Mouse (Mus musculus) heart, postnatal 4 days (tissue): ENCODE measurements around the gene Slc25a18. TPM values are rescaled to one million over a fixed set of nuclear protein-coding genes. Genes with fewer than 3 reads are reported as not detected.
"Not testable (repeated sequence)": the region's sequence is repeated elsewhere in the genome, so short reads cannot be mapped to it uniquely, and the experiment has no call there.

Experiments used
- DNase-seq: peaks from one replicate; pipeline ENCODE4 v3.0.0; 2021
- total RNA-seq, 2 experiments: library from RNA; stranded (reverse); gene quantifications; 2 replicates each; pipeline ENCODE4 v1.2.3; 2021

Slc25a18 gene
- total RNA-seq, 2 experiments from 2014 or later, result 0.14 to 0.36 TPM

DNA sequence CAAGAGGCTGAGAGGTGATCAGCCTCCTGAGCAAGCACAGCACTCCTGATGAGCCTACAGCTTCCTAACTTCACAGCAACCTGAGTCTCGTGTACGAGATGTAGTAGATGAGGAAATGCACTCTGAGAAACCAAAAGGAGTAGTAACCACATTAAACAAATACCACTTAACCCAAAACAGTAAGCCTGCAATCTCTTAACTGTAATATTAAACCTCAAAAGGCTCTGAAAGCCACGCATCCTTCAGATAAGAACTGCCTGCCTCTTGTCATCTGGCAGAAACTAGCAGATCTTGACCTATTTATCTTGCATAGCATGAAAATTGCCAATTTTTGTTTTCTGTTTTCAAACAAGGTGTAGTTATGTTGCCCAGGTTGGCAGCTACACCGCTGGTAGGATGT, 25.5 kb downstream of the Slc25a18 start:
- DNase-seq, result no peak

DNA sequence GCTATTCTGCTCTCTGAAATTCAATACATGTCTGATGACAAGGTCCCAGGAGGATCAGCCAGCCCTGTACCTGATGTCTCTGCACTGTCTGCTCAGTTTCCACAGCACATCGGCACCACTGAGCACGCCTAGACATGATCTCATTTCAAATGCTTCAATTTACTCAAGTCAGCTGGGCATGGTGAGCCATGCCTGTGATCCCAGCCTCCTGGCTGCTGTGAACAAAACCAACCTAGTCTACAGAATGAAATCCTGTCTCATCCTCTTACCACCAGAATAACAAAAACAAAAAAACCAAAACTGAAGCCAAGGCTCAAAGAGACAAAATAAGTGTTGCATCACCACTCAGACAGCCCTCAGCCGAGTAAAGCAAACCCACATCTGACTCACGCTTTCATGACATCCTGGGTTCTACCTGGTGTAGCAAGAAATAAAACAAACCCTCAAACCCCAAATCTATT, 26.2 kb downstream of the Slc25a18 start:
- DNase-seq, result no peak

DNA sequence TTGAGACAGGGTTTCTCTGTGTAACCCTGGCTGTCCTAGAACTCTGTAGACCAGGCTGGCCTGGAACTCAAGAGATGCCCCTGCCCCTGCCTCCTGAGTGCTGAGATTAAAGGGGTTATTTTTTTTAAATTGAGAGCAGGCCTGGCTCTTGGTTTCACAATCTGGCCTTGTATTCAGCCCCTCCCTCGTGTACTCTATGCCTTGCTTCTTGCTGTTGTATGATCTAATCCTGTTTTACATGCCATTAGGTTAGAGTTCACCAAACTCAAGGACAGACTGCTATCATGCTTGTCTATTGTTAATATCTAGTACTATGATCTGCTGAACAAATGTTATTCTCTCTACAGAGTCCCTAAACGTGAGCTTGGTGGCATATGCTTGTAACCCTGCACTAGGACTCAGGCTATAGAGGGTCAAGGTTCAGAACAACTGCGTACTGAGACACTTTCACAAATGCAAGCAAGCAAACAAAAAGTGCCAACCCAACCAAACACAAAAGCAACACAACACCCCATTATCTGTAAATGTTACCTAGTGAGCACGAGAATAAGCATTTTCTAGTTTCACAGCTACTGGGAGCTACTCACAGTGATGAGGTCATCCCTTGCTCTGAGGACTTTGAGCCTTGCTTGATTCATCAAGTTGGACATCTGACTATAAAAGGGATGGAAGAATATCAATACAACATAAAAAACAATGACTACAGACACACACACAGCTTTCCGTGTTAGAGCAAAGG, 33.8 kb downstream of the Slc25a18 start:
- DNase-seq, result no peak

DNA sequence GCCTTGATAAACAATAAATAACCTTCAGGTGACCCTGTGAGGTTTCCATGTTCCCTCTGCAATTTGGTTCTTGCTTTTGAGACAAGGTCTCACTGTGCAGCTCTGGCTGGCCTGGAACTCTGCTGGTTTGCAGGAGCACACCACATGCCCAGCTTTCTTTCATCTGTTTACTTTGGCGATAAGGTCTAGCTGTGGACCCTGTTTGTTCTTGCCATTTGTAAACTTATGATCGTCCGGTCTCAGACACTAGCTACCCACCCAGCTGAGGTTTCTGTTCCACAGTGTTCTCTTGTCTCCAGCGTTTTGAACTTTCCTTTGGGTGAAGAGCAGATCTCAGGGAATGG, 34.3 kb downstream of the Slc25a18 start:
- DNase-seq, result no peak

DNA sequence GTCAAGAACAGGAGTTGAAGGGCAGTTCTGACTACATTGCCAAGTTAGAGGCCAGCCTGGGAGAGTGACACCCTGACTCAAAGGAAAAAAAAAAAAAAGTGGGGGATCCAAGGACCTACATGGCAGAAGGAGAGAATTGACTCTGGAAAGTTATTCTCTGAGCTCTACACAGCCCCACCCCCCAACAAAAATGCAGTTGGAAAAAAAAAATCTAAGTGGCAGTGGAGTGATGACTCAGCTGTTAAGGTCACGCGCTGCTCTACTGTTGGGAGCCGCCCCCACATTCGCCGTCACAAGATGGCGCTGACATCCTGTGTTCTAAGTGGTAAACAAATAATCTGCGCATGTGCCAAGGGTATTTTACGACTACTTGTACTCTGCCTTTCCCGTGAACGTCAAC, 38.6 kb downstream of the Slc25a18 start:
- not testable (repeated sequence) for DNase-seq

DNA sequence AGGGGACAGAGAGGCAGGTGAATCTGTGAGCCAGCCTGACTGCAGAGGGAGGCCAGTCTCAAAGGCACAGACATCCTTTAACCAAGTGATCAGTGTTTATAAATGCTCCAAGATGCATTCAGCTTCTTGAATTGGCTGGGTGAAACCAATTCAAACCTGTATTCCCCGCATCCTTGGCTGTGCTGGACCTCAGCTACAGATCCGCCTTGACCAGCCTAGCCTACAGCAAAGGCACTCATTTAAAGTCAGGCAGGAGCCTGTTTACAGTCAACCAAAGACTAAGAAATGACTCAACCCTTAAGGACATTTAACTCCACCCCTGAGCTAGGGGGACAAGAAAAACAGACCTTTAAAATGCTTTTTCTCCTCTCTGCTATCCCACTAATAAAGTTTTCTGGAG, 45.9 kb downstream of the Slc25a18 start:
- DNase-seq, result no peak

DNA sequence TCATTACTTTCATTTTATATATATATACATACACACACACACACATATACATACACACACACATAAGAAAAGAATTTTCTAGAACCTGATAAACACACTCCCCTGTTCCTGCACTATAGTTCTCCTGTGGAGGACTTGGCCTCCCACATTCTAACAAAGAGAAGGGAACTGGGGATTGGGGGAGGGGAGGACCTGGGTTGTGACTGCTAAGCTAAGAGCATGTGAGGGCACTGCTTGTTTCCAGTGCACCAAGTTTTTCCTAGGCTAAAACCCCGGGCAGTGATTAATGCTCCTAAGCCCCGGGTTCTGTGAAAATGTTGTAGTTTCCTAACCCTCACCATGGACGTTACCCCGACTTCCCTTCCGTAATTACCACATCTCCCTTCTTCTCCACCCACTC, 46.8 kb downstream of the Slc25a18 start:
- DNase-seq, result no peak

DNA sequence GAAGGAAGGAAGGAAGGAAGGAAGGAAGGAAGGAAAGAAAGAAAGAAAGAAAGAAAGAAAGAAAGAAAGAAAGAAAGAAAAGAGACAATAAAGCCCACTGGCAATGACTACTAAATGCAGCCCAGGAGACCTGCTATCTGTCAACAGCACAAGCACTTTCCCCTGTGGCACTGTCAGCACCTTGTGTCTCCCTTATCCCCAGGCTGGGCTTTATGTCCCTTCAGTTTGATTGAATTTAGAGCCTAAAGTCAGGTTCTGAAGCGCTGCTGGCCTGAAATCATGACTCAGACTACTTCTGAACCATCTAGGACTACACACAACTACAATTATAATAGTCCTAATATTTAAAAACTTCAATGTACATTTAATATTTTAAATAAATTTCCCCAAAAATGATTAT, 47.6 kb downstream of the Slc25a18 start:
- no peak for DNase-seq

DNA sequence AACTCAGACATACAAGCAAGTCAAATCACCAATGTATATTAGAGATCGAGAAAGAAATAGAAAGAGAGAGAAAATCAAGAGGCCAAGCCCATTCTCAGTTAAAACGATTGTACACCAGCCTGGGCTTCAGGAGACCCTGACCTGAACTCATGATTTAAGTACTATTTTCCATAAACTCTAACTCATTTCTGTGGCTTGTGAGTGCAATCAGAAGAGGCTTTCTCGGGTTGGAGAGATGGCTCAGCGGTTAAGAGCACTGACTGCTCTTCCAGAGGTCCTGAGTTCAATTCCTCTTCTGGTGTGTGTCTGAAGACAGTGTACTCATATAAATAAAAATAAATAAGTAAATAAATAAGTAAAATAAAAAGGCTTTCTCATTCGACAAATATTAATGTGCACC, 48.3 kb downstream of the Slc25a18 start:
- DNase-seq, result no peak

DNA sequence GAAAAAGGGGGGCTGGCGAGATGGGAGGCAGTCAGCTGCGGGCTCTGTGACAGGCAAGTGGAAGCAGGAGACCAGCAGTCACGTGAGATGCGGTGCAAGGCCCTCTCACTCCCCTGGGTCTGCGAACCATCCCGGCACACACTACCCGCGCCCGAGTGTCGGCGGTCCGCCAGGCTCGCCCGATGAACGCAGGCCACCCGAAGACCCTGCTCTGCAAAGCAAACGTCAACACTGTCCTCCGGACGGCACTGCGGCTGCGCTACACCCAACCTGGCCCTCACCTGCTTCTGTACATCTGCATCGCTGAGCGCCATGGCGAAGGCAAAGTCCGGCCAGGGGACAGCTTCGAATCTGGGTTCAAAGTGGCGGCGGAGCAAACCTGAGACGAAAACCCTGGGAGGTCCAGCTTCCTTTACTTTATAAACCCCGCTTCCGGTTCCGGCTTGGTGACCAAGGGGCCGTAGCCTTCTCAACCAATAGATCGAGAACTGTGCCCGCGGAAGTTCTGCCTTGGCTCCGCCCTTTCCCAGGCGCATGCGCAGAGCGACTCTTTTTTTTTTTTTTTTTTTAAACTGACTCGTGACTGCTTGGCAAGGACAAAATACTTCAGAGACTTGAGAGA, 49.0 kb downstream of the Slc25a18 start, which contains the start of gene Atp6v1e1:
Gene Atp6v1e1, minus strand, starts transcription at position 487 of the 622 bp plus-strand sequence.
- DNase-seq, result peak; percentile 94

DNA sequence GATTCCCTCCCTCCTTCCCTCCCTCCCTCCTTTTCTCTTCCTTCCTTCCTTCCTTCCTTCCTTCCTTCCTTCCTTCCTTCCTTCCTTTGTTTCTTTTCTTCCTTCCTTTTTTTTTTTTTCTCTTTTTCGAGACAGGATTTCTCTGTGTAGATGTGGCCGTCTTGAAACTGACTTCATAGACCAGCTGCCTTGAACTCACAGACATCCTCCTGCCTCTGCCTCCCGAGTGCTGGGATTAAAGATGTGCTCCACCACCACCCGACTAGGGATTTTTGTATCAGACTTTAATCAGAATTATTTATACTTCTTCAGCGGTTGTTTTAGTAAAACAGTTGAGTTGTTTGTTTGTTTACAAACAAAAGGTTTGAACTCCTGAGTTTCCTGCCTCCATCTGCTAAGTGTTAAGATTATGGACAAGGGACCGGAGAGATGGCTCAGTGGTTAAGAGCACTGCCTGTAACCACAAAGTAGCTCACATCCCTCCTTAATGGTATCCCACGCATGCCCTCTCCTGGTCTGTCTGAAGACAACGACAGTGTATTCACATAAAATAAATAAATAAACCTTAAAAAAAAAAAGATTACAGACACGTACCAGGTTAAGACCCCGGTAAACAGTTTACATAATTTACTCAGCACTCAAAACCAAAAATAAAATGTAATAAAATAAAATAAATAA, 49.7 kb downstream of the Slc25a18 start:
- no peak for DNase-seq

DNA sequence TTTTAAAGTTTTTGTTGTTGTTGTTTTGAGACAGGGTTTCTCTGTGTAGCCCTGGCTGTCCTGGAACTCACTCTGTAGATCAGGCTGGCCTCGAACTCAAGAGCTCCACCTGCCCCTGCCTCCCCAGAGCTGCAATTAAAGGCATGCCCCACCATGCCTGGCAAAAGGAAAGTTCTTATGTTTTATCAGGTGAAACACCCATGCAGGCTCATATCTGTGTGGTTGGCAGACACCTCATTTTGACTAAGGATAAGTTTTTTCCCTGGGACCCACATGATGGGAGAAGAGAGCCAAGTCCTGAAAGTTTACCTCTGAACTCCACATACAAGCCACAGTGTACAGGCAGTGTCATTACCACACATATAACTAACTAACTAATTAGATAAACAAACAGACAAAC, 56.7 kb downstream of the Slc25a18 start:
- no peak for DNase-seq

DNA sequence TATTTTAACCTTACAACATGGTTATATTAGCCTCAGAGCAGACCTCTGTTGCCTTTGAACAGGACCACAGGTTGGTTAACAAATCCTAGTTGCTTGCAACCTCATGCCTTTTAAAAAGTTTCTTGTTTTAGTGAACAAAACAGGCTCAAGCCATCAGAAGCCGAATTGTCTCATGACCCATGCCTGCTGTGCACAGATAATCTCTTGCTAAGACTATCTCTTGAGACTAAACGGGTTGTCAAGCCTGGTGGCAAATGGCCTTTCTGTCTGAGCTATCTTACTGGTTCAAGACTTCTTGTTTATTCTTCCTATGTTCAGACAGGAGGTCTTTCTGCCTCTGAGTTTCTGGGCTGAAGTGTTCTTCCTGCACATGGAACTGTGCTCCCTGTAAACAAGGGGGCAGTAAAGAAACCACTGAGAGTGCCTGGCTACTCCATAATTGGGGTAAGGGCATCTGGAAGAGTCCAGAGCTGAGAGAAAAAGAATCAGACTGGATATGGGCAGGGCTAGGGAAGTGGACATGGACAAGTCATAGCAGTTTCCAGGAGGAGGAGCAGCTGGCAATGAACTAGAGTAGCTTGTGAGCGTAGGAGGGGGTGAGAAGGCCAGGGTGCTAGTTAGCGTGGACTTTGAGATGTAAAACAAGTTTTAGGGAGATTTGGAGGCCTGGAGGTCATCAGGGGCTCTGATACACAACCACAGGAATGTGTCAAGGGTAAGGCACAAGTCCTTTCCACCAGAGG, 57.7 kb downstream of the Slc25a18 start:
- no peak for DNase-seq

DNA sequence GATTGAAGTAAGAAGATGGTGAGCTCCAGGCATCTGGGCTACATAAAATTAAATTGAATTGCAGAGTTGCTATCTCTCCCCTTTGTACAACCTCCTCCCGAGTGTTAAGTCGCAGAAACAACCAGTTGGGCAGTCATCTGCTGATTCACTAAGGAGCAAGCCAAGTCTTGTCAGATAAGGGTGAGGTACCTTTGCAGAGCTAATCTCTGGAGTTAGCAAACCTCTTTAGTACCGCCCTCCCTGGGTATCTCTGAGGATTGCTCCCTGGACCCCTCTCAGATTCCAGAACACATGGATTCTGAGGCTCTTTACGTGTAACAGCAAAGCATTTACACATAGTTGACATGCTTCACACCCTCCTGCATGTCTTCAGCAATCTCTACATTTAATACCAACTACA, 58.7 kb downstream of the Slc25a18 start:
- no peak for DNase-seq

DNA sequence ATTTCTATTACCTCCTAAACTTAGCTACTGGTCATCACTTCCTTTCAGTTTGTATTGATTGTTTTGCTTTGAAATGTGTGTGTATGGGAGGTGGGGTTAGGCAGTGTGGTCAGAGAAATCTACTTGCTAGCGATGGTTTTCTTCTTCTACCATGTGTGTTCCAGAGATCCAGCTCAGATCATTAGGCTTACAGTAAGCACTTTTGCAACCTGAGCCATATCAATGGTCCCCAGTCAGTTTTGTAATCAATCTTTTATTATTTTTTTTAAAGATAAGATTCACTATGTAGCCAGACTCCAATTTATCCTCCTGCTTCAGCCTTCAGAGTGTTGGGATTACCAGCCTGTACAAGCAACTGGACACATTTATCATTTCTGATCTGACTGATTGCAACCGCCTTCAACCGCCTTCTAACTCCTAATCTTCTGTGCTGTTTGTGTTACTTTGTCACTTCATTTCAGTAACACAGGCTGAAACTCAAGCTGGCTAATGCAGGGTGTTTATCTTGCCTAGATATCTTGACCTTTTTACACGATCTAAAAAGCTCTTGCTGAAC, 61.5 kb downstream of the Slc25a18 start:
- no peak for DNase-seq

DNA sequence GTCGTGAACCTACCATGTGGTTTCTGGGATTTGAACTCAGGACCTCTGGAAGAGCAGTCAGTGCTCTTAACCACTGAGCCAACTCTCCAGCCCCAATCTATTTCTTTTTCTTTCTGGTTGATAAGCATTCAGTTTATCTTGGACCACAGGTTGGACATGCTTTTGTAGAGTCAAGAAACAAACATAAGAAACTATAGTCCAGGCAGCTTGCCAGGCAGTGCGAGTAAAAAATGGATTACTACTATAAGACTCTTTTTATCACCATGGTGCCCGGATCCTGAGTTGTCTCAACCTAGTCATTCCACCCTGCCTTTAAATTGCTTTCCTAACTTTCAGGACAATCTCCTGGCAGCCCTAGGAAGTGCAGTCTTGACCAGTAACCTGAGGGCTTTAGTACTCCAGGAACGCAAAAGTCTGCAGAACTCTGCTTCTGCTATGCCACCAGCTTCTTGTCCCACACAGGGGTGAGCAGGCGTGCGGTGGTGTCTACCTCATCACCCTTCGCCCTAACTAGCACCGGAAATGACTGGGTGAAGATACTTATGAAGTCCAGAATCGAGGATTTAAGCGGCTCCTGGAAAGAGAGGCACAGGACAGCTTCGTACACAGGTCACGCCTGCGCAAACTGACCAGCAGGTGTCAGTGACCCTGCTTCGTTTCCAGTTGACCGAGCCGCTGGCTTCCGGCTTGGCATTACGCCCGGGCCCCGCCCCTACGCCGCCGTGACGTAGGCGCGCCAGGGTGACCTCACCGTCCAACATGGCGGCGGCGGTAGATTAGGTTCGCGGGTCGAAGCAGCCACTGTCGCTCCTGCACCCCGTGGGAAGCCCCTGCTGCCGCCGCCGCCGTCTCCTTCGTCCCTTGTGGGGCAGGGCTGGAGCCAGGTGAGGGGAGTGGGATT, 62.3 kb downstream of the Slc25a18 start, which contains the start of gene Bcl2l13:
Gene Bcl2l13, plus strand, starts transcription at position 739 of the 901 bp plus-strand sequence.
- DNase-seq, result peak; percentile 99

DNA sequence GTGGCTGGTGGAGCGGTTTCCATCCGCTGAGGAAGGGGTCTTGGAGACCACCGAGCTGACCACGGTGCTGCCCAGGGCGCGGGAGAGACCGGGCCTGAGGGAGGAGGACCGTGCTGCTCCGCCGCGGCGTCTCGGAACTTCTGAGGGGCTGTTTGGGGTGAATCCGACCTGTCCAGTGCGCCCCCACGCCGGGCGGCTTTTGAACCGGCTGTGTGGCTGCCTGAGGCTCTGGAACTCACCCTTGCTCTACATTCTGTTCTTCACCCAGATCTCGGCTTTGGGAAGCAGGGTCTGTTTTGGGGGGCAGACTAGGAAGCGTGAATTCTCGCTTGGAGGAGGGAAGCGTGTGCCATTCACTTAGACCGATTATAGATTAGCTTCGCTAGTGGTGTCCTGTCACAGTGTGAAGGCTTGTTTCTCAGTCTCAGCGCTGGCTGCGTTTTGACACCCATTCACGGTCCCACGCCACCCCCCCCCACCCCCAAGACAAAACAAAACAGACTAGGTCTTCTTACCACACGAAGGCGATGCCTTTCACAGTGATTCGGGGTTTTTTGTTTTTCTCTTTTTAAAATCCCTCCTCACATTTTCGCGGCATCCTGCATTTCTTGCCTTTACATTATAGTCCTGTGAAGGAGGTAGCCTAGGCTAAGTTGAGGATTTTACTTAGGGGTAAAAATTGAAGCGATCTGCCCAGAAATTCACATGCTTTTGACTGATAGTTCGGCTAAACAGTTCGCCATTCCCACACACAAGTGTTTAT, 63.2 kb downstream of the Slc25a18 start:
- DNase-seq, result no peak

DNA sequence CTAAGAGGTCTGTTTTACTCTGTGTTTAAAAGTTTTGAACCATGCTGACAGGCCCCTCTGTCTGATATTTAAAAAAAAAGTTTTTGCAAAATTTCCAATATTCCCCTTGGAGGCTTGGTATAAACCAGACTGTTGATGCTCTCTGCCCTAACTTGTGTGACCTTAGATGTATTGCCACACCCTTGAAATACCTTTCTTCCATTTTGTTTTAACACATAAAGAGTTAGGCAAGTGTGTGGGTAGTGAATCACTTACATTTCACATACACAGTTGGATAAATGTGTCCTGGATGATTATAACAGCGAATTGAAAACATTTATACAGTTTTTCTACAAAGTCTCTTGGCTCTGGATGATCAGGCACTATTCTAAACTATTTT, 63.8 kb downstream of the Slc25a18 start:
- DNase-seq, result no peak

DNA sequence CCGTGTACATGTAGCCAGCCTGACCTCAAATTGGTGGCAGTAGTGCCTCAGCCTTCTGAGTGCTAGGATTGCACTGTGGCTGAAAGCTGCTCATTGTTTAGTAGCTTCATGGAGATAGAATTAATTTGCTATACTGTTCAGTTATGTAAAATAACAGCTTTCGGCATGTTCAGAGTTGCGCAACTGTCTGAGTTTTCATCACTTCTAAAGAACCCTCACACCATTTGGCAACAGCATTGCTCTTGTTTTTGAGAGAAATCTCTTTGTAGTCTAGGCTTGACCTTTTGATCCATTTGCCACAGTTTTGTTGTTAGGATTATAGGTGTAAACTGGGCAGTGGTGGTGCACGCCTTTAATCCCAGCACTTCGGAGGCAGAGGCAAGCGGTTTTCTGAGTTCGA, 66.9 kb downstream of the Slc25a18 start:
- no peak for DNase-seq

DNA sequence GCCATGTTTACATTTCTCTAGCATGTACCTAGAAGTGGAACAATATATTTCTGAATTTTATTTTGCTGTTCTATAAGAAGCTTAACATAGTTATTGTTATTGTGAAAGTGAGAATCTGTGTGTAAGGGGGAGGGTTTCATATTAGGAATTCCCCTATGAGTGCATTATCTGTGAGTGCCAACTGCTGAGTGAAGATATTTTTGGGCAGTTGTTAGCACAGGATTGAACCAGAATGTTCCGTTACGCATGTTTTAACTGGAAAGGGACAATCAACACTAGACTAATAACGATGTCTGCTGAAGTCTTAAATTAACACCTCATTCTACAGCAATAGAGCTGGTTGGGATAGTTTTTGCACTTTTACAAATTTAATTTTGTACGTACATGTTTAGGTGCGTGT, 68.4 kb downstream of the Slc25a18 start:
- DNase-seq, result no peak
